Mouse (Mus musculus): ENCODE measurements around the gene Necap2. TPM values are rescaled to one million over a fixed set of nuclear protein-coding genes. Genes with fewer than 3 reads are reported as not detected.

Necap2 gene
- total RNA-seq, 1 experiment from 2014 or later = 67.2 TPM

GRCm38 (mm10) chr4:141073661-141074060 is 4.5 kb downstream of the Necap2 start:
- peak; percentile 67 for DNase-seq

DNA sequence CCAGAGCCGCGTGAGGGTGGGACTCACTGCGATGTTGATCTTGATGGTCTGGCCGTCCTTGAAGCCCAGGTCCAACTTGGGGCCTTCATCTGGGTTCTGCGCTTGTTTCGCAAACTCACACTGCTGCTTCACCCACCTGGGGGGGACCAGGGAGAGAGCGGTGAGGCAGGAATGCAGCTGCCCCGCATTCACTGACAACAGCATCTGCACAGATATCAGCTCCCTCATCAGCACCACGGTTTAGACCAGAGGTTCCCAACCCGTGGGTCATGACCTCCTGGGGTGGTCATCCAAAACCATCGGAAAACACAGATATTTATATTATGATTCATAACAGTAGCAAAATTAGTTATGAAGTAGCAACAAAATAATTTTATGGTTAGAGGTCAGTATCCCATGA is 5.7 kb downstream of the Necap2 start:
- no peak for DNase-seq

DNA sequence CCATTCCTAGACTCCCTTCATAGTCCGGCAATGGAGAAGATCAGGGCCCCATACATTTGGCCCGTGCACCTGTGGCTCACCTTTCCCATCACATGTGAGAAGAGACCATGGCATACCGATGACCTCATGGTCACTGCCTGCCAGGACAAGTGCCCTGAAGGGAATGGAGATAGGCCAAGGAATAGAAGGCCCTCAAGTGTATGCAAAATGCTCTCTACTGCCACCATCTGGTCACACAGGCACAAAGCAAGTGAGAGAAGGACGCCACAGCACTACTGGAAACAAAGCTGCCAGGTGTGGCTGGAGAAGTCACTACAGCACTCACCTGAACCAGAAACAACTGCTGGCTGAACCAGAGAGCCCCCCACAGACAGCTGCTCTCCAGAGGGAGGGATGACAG is 8.4 kb downstream of the Necap2 start:
- DNase-seq = no peak

DNA sequence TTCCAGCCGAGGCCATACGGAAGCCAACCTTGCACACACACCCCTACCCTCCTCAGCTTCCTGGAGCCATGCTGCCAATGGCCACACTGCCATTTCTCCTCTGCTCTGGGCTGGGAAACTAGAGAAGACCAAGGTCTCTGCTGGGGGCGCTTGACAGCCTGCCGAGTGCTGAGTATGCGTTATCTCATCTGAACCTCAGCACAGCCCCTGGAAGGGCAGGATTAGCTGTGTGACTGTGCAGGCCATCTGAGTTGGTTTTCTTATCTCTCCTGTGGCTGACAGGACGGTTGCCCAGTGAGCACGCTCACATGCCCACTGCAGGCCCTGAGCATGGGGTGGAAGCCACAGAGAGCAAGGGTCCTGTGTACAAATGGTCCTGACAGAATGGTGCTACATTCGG is 9.5 kb downstream of the Necap2 start:
- DNase-seq = no peak

- DNase-seq = no peak
Observed at GRCm38 (mm10) chr4:141067516-141068046, 10.6 kb downstream of the Necap2 start.

DNA sequence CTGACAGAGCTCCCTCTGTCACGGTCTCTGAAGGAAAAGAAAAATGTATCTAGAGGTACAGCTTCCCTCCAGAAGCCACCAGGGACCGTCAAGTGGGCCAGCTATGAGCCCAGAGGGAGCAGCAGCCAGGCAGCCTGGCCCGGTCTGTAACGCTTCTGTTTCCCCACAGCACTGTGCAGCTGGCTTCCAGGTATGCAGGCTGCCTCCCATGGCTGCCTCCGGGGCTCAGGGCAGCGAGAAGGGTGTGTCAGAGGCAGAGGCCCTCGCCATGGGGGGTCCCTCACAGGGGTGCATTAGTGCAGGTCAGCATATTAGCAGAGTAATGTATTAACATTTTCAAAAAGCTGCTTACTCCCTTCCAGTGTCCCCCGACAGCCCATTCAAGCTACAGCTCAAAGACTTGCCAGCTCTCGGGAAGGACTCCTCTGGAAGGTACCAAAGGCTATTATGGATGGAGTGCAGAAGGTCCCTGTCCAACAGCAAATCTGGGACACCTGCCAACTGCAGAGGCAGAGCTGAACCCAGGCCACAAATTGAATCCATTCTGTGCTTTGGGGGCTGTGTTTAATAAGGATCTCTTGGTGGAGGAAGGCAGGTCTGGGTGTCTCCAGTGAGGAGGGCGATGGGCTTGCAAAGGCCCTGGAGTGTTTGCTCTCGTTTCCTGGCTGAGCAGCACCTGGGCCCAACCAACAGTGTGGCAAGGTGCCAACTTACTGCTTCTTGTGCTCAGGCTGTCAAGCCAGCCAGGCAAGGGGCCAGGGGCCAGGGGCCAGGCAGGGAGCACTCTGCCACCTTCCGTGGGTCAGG is 11.2 kb downstream of the Necap2 start:
- peak; percentile 34 for DNase-seq

DNA sequence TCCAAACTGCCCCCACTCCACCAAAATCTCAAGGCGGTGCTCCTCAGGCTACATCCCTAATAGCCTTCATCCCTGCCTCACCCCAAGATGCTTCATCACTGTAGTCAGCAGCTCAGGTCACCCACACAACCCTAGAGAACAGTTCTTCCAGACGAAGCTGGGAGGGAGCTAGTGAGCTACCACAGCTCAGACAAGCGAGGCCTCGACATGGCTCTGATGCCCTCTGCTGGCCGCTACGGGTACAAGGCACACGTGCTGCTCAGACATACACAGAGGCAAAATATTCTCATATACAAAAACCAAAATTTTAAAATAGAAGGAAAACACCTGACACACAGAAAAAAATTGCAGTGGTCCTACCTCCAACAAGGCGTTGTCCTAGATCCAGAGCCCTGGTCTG is 13.0 kb downstream of the Necap2 start:
- peak; percentile 83 for DNase-seq

GRCm38 (mm10) chr4:141064104-141064659 is 14.0 kb downstream of the Necap2 start:
- DNase-seq = no peak

- peak; percentile 100 for DNase-seq
Observed at GRCm38 (mm10) chr4:141060426-141061301, 17.5 kb downstream of the Necap2 start, which contains the start of gene Crocc. TSS of gene Crocc (minus strand) at chr4:141060550.

DNA sequence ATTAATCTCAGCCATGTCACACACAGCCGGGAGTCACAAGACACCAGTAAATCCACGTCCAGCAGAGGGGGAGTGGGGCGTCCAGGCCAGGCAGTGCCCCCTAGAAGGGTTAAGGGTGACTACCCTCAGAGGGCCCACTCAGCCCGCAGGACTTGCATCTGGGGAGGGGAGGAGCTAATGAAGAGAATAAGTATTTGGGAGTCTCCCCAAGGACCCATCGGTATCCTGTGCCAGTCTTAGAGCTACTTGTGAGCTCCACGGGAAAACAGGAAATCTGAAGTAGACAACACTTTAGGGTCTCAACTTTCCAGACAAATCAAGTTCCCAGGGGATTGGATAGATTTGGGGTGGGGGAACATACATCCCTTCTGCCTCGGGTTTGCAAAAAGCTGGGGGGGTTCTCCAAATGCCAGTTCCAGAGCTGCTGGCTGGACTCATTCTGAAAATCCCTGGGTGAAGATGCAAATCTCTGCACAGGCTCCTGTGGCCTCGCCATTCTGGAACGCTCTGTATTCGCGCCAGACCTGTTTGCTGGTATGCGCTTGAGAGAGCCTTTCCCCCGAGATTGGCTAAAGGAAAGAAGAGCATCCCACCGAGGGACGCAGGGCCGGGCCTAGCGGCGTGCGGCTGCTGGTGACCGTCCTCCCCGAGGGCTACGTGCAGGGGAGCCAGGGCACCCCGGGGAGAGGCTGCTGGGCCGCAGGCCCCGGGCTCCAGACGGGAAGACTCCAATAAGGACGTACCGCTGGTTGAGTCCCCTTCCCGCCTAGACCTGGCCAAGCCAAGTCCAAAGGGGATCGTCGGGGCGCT is 18.3 kb downstream of the Necap2 start:
- no peak for DNase-seq

DNA sequence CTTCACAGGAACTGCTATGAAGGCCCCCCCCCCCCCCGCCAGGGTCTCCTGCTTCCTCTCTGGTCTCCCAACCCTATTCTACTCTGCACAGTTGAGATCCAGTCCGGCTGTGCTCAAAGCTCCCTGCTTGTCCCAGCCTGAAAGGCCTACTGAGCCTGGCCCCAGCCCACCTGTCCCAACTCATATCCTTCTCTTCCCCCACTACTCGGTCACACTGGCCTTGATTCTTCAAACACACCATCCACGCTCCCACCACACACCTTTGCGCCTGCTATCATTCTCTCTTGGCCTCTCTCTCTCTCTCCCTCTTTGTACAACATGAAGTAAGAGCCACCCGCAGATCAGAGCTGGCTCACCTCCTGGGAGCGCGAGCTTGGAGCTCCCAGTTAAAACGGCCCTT is 19.3 kb downstream of the Necap2 start:
- no peak for DNase-seq

- DNase-seq = no peak
Observed at GRCm38 (mm10) chr4:141056970-141057369, 21.2 kb downstream of the Necap2 start.

- no peak for DNase-seq
Observed at GRCm38 (mm10) chr4:141053568-141054161, 24.5 kb downstream of the Necap2 start.

- DNase-seq = no peak
Observed at GRCm38 (mm10) chr4:141053138-141053537, 25.0 kb downstream of the Necap2 start.

DNA sequence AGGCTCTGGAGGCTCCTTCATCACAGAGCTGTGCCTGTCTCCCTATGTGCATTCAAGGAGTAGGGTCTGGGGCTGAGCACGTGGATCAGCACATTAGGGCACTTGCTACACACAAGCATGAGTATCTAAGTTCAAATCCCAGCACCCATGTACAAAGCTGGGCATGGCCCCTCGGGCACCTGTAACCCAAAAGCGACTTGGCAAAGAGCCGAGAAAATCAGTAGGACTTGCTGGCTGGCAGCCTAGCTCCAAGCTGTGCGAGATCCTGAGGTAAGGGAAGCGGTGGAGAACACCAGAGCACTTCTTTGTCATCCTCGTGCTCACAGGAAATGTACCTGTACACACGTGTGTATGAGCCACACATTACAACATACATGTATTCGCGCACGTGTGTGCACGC is 25.7 kb downstream of the Necap2 start:
- DNase-seq = no peak

GRCm38 (mm10) chr4:141049476-141049835 is 28.7 kb downstream of the Necap2 start:
- no peak for DNase-seq

GRCm38 (mm10) chr4:141048810-141049475 is 29.2 kb downstream of the Necap2 start:
- DNase-seq = no peak

DNA sequence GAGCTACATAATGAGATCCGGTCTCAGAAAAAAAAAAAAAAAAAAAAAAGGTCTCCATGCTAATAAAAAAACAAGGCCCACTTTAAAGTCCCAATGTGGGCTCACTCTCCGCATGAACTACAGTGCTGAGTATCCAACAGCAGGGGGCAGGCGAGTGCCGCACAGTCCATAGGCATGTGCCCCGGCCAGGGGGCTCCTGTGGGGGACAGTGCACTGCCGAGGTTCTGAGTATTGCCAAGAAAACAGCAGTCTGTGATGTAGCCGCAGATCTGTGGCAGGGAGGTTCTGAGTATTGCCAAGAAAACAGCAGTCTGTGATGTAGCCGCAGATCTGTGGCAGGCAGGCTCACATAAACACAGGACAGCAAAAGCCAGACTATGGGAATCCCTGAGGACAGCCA is 33.3 kb downstream of the Necap2 start:
- DNase-seq = peak; percentile 54

- DNase-seq = peak; percentile 63
Observed at GRCm38 (mm10) chr4:141041117-141041516, 37.0 kb downstream of the Necap2 start.

DNA sequence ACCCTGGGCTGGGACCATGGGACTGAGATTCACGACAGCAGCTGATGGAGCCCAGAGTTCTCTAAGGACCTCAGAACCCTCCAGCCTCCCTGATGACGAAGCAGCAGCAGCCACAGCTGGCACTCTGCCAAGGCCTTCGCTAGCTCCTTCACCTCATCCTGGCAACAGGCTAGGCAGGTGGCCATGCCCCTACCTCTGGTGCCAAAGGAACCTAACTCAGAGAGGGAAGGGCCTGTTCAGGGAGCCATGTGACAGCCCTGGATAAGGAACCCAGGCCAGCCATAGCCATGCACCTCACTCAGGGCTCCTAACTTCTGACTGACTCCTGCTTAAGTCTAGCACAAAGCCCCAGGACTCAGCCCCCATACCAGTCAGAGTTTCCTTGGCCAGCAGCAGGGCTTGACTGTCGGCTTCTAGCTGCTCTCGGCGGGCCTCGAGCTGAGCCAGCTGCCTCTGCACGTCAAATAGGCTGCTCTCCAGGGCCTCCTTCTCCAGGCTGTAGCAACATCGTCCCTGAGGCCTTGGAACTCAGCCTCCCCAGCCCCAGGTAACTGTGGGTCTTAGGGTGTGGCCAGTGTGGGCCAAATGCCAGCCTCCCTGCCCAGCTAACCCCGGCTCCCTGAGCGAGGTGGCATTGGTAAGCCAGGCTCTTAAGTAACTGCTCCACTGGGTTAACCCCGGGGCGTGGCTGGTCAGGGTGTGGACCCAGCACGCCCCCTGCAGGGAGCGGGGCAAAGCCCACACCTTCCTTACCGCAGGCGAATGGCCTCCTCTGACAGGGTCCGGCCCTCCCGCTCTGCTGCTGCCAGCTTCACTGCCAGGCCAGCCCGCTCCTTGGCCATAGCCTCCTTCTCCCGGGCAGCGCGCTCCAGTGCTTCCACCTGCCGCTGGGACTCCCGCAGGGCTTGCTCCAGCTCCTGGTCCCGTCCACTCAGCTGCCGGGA is 44.3 kb downstream of the Necap2 start:
- peak; percentile 58 for DNase-seq
